Mouse (Mus musculus): Measurements from ENCODE around the gene Rab3d.

- TF ChIP-seq POLR2A (IDR thresholded peaks at IDR 0.05; ENCODE audit: low read depth, low read length): no peak
- no peak for TF ChIP-seq CTCF (conservative IDR thresholded peaks at IDR 0.05; ENCODE audit: insufficient read depth, insufficient read length, low read depth, low read length)
Measured at GRCm38 (mm10) chr9:21943638-21944037, 25.6 kb upstream of the Rab3d start.
